Mouse (Mus musculus) layer of hippocampus, postnatal 14 days (tissue): ENCODE results near the gene Smap2. TPM values are rescaled to one million over a fixed set of nuclear protein-coding genes. Genes with fewer than 3 reads are reported as not detected.

Experiments used
- microRNA-seq, 2 experiments: library from miRNA; unstranded; fragments of <30 nt; microRNA quantifications; one replicate each; pipeline ENCODE4 v1.2.0; 2021
- total RNA-seq, 2 experiments: library from RNA; stranded (reverse); gene quantifications; 2 replicates each; pipeline ENCODE4 v1.2.3; 2021

Gene Smap2
- total RNA-seq, 2 experiments from 2014 or later = 138 to 140 TPM

Small RNAs within 50 kb of the gene (microRNA-seq; reads per million reads assigned to microRNA genes)
- 2.0 to 2.9 reads per million in 2 experiments for gene Mir7015

Other genes starting within 250 kb of the Smap2 start
- gene Nfyc, start 185.7 kb downstream of the Smap2 start, total RNA-seq = 10 to 100 TPM; 49.1 to 53.8 TPM
- 10 to 100 TPM; 17.5 to 24.7 TPM for gene Rims3, start 162.4 kb downstream of the Smap2 start, total RNA-seq
- 10 to 100 TPM in 1 of 2 experiments, 1 to 10 TPM in 1; 9.4 to 10.1 TPM for gene Exo5, start 92.2 kb downstream of the Smap2 start, total RNA-seq
- 1 to 10 TPM; 1.4 to 2.8 TPM for gene Zfp69, start 65.5 kb downstream of the Smap2 start, total RNA-seq
- 1 to 10 TPM; 5.7 to 7.0 TPM for gene Col9a2, start 22.1 kb upstream of the Smap2 start, total RNA-seq
- 10 to 100 TPM; 24.7 to 25.6 TPM for gene Zmpste24, start 81.0 kb upstream of the Smap2 start, total RNA-seq
- gene Tmco2, start 92.0 kb upstream of the Smap2 start, total RNA-seq = not detected
- 10 to 100 TPM; 30.6 to 32.2 TPM for gene Rlf, start 197.8 kb upstream of the Smap2 start, total RNA-seq